In genomic region chr10:115406393-115406792, GRCm38 (mm10) we compare ENCODE assay signal across 8 mouse cellular contexts. TPM values are rescaled to one million over a fixed set of nuclear protein-coding genes. Genes with fewer than 3 reads are reported as not detected.
DNase-seq lines count a peak whose midpoint lies in the region; ATAC-seq and TF ChIP-seq lines count a peak whose summit lies in the region.

No protein-coding gene starts in this region.

- H3K9ac ChIP-seq in midbrain, embryonic 14.5 days (replicated peaks; ENCODE audit: low read length), result no peak overlapping the region
- no peak overlapping the region for H3K9ac ChIP-seq in midbrain, embryonic 16.5 days (ENCODE audit: low read depth, low read length)
- H3K9ac ChIP-seq in hindbrain, postnatal 0 days (replicated peaks; ENCODE audit: low read length), result no peak overlapping the region

- 68% methylated on average over 6 of the region's 6 CpGs for WGBS in midbrain, embryonic 14.5 days
- WGBS in midbrain, embryonic 16.5 days, result 73% methylated on average over 6 of the region's 6 CpGs
- 73% methylated on average over 6 of the region's 6 CpGs for WGBS in embryonic facial prominence, embryonic 10.5 days
- 63% methylated on average over 6 of the region's 6 CpGs for WGBS in hindbrain, postnatal 0 days

- no peak overlapping the region for H3K27ac ChIP-seq in midbrain, embryonic 14.5 days (replicated peaks; ENCODE audit: low read depth, low read length)
- no peak overlapping the region for H3K27ac ChIP-seq in midbrain, embryonic 16.5 days (ENCODE audit: low read length)
- no peak overlapping the region for H3K27ac ChIP-seq in embryonic facial prominence, embryonic 10.5 days (replicated peaks)
- H3K27ac ChIP-seq in hindbrain, postnatal 0 days, result no peak overlapping the region

- no peaks in the 10 kb centered on the region for H3K27me3 ChIP-seq in midbrain, embryonic 14.5 days (ENCODE audit: control insufficient read depth, insufficient read depth, low read length)
- H3K27me3 ChIP-seq in midbrain, embryonic 16.5 days (ENCODE audit: control insufficient read depth, insufficient read depth, low read depth, low read length), result no peaks in the 10 kb centered on the region
- H3K27me3 ChIP-seq in embryonic facial prominence, embryonic 10.5 days (replicated peaks; ENCODE audit: low read depth, poor library complexity, severe bottlenecking), result no peaks in the 10 kb centered on the region
- no peaks in the 10 kb centered on the region for H3K27me3 ChIP-seq in hindbrain, postnatal 0 days (ENCODE audit: insufficient read depth, low read length)

- DNase-seq in midbrain, embryonic 14.5 days, result peak; percentile 89
- DNase-seq in adrenal gland, postnatal 14 days, result peak; percentile 75
- DNase-seq in embryonic facial prominence, embryonic 10.5 days (ENCODE audit: low spot score), result peak; percentile 64
- DNase-seq in hindbrain, postnatal 0 days (ENCODE audit: low spot score), result peak; percentile 82
- DNase-seq in left cerebral cortex, postnatal 25 days (ENCODE audit: low spot score in 2 of 2), result peak; percentile 46 to 72
- DNase-seq in retina, embryonic 14.5 days (ENCODE audit: low spot score), result peak; percentile 85
- peak; percentile 51 for DNase-seq in urinary bladder, postnatal 14 days (ENCODE audit: low spot score)

- no peak overlapping the region for H3K4me2 ChIP-seq in midbrain, embryonic 14.5 days (ENCODE audit: low read length)
- no peak overlapping the region for H3K4me2 ChIP-seq in midbrain, embryonic 16.5 days (ENCODE audit: low read length)
- no peak overlapping the region for H3K4me2 ChIP-seq in hindbrain, postnatal 0 days (ENCODE audit: low read depth, low read length)

- no peak for ATAC-seq in midbrain, embryonic 14.5 days (ENCODE audit: low FRiP score, low TSS enrichment)
- no peak for ATAC-seq in midbrain, embryonic 16.5 days
- no peak for ATAC-seq in hindbrain, postnatal 0 days

- H3K9me3 ChIP-seq in midbrain, embryonic 14.5 days (ENCODE audit: control insufficient read depth, low read length), result no peaks in the 10 kb centered on the region
- no peaks in the 10 kb centered on the region for H3K9me3 ChIP-seq in midbrain, embryonic 16.5 days (replicated peaks; ENCODE audit: control insufficient read depth, low read length, poor library complexity, severe bottlenecking)
- no peaks in the 10 kb centered on the region for H3K9me3 ChIP-seq in embryonic facial prominence, embryonic 10.5 days
- H3K9me3 ChIP-seq in hindbrain, postnatal 0 days (ENCODE audit: low read length), result no peaks in the 10 kb centered on the region

- intact Hi-C loops in left cerebral cortex, postnatal 25 days (cut with DNase I), result loop anchor here (5.0 kb wide), 1 partner anchor 211 kb away; no protein-coding TSS in a partner anchor

- H3K36me3 ChIP-seq in midbrain, embryonic 14.5 days (ENCODE audit: control insufficient read depth, insufficient read depth, low read length), result peaks cover 80% of the 10 kb centered on the region
- H3K36me3 ChIP-seq in midbrain, embryonic 16.5 days (ENCODE audit: control insufficient read depth, insufficient read depth, low read length), result peaks cover 21% of the 10 kb centered on the region
- H3K36me3 ChIP-seq in embryonic facial prominence, embryonic 10.5 days (replicated peaks), result peaks cover 94% of the 10 kb centered on the region
- H3K36me3 ChIP-seq in hindbrain, postnatal 0 days (ENCODE audit: insufficient read depth, low read length), result peaks cover 35% of the 10 kb centered on the region

- TF ChIP-seq CTCF in hindbrain, postnatal 0 days (IDR thresholded peaks at IDR 0.05; ENCODE audit: low read depth), result peak; percentile 84

- no peaks in the 10 kb centered on the region for H3K4me1 ChIP-seq in midbrain, embryonic 14.5 days (ENCODE audit: control insufficient read depth, insufficient read depth, low read length)
- H3K4me1 ChIP-seq in midbrain, embryonic 16.5 days (ENCODE audit: control insufficient read depth, insufficient read depth, low read length), result no peaks in the 10 kb centered on the region
- H3K4me1 ChIP-seq in embryonic facial prominence, embryonic 10.5 days, result no peaks in the 10 kb centered on the region
- H3K4me1 ChIP-seq in hindbrain, postnatal 0 days (ENCODE audit: insufficient read depth, low read length), result no peaks in the 10 kb centered on the region

- H3K4me3 ChIP-seq in midbrain, embryonic 14.5 days (replicated peaks; ENCODE audit: low read depth, low read length), result no peak overlapping the region
- no peak overlapping the region for H3K4me3 ChIP-seq in midbrain, embryonic 16.5 days (ENCODE audit: low read depth, low read length)
- H3K4me3 ChIP-seq in embryonic facial prominence, embryonic 10.5 days, result no peak overlapping the region
- no peak overlapping the region for H3K4me3 ChIP-seq in hindbrain, postnatal 0 days (ENCODE audit: low read length)

RNA-seq across cellular contexts. Expression of gene Zfc3h1, which starts 21.6 kb away (rescaled TPM):
- 25.4 and 28.6 TPM in 2 replicates for polyA plus RNA-seq in midbrain, embryonic 14.5 days (2014; fragmentation: Nextera tagmentation; extraction: Ambion mirVana)
- 14.3 and 17.3 TPM in 2 replicates for polyA plus RNA-seq in midbrain, embryonic 16.5 days (2015; fragmentation: Nextera tagmentation; extraction: Ambion mirVana)
- total RNA-seq in adrenal gland, postnatal 14 days (2021), result 45.9 and 48.0 TPM in 2 replicates
- 17.0 and 19.0 TPM in 2 replicates for polyA plus RNA-seq in embryonic facial prominence, embryonic 10.5 days (2016; fragmentation: Nextera tagmentation; extraction: Ambion mirVana)
- 20.9 and 43.9 TPM in 2 replicates for total RNA-seq in hindbrain, postnatal 0 days (2014; rRNA removed)
- 9.8 and 11.0 TPM in 2 replicates for polyA plus RNA-seq in hindbrain, postnatal 0 days (2015; fragmentation: Nextera tagmentation; extraction: Ambion mirVana)
- total RNA-seq in left cerebral cortex, postnatal 25 days (2021), result 10 to 100 TPM; 50.0 to 53.0 TPM

RNA-seq across cellular contexts. Expression of gene Thap2, which starts 22.1 kb away (rescaled TPM):
- polyA plus RNA-seq in midbrain, embryonic 14.5 days (2014; fragmentation: Nextera tagmentation; extraction: Ambion mirVana), result 24.5 and 27.3 TPM in 2 replicates
- polyA plus RNA-seq in midbrain, embryonic 16.5 days (2015; fragmentation: Nextera tagmentation; extraction: Ambion mirVana), result 22.8 and 24.8 TPM in 2 replicates
- total RNA-seq in adrenal gland, postnatal 14 days (2021), result 14.5 and 15.4 TPM in 2 replicates
- polyA plus RNA-seq in embryonic facial prominence, embryonic 10.5 days (2016; fragmentation: Nextera tagmentation; extraction: Ambion mirVana), result 24.1 and 26.2 TPM in 2 replicates
- 6.4 and 11.8 TPM in 2 replicates for total RNA-seq in hindbrain, postnatal 0 days (2014; rRNA removed)
- 10.1 and 12.5 TPM in 2 replicates for polyA plus RNA-seq in hindbrain, postnatal 0 days (2015; fragmentation: Nextera tagmentation; extraction: Ambion mirVana)
- total RNA-seq in left cerebral cortex, postnatal 25 days (2021), result 10 to 100 TPM; 13.5 to 14.1 TPM

RNA-seq across cellular contexts. Expression of gene Tmem19, which starts 44.1 kb away (rescaled TPM):
- 32.5 and 43.3 TPM in 2 replicates for polyA plus RNA-seq in midbrain, embryonic 14.5 days (2014; fragmentation: Nextera tagmentation; extraction: Ambion mirVana)
- 37.6 and 38.2 TPM in 2 replicates for polyA plus RNA-seq in midbrain, embryonic 16.5 days (2015; fragmentation: Nextera tagmentation; extraction: Ambion mirVana)
- 23.0 and 27.5 TPM in 2 replicates for total RNA-seq in adrenal gland, postnatal 14 days (2021)
- polyA plus RNA-seq in embryonic facial prominence, embryonic 10.5 days (2016; fragmentation: Nextera tagmentation; extraction: Ambion mirVana), result 26.1 and 27.9 TPM in 2 replicates
- total RNA-seq in hindbrain, postnatal 0 days (2014; rRNA removed), result 13.5 and 49.9 TPM in 2 replicates
- 33.5 and 34.0 TPM in 2 replicates for polyA plus RNA-seq in hindbrain, postnatal 0 days (2015; fragmentation: Nextera tagmentation; extraction: Ambion mirVana)
- total RNA-seq in left cerebral cortex, postnatal 25 days (2021), result 10 to 100 TPM; 41.0 to 46.0 TPM
